Mouse (Mus musculus) adrenal gland, adult 2 months (tissue): Measurements from ENCODE around the gene Sugct. TPM values are rescaled to one million over a fixed set of nuclear protein-coding genes. Genes with fewer than 3 reads are reported as not detected.

Source experiments
- DNase-seq: peaks from one replicate; pipeline ENCODE4 v3.0.0; 2021
- polyA plus RNA-seq: library from polyadenylated mRNA; depleted of rRNA; stranded (reverse); fragments of >200 nt; gene quantifications from 2 replicates; pipeline ENCODE4 v1.2.3, GENCODE M21; 2012
- total RNA-seq, 2 experiments: library from RNA; stranded (reverse); gene quantifications; 2 replicates each; pipeline ENCODE4 v1.2.3; 2021

The Sugct gene
- total and polyA plus RNA-seq, 3 experiments, result 1.5 to 9.0 (median 5.7) TPM

DNA sequence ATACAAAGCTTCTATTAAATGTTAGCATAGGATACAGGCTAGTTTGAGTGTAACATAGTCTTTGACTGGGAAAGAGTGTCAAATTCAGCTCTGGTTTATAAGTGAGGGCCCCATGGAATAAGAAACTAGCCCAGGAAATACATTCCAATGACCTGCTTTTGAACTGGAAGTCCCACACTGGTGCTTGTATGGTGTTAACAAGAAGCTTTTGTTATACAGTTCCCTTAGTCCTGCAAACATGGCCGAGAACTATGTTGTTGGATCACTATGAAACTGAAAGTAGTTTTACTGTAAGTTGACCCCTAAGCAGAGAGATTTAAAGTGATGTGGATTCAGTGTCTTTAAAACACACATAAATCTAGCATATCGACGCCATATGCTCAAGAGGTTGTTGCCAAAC lies 657.5 kb downstream of the Sugct start:
- DNase-seq, result no peak

DNA sequence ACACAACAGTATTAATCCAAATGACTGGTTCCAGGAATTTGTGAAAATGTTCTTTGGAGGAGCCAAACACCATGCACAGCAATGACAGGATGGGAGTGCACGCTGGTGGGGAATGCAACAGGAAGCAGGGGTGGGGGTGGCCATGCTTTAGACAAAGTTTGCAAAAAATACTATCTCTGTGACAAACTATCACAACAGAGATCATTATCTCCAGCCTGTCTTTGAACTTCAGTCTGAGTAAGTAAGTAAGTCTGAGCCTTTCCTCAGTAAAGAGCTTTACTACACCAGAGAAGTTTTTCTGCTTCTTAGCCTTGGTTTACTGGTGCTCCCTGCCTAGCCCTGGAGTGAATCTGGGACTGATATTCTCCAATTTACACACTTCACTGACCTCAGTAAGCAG lies 664.6 kb downstream of the Sugct start:
- no peak for DNase-seq

DNA sequence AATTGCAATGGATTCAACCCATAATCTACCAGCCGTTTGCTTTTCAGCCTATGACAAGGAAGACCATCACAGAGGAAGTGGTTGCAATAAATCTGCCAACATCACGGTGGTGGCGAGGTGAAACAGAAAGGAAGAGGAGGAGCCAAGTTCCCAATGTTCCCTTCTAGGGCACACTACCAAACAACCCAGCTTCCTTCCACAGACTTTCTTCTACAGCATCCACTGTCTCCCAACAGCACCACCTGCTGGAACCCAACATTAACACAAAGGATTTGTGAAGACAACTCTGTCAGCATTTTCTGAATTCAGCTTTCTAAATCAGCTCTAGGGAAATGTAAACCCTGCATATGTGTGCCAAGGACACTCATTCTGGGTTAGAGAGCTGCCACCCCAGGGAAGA lies 666.8 kb downstream of the Sugct start:
- peak; percentile 41 for DNase-seq

DNA sequence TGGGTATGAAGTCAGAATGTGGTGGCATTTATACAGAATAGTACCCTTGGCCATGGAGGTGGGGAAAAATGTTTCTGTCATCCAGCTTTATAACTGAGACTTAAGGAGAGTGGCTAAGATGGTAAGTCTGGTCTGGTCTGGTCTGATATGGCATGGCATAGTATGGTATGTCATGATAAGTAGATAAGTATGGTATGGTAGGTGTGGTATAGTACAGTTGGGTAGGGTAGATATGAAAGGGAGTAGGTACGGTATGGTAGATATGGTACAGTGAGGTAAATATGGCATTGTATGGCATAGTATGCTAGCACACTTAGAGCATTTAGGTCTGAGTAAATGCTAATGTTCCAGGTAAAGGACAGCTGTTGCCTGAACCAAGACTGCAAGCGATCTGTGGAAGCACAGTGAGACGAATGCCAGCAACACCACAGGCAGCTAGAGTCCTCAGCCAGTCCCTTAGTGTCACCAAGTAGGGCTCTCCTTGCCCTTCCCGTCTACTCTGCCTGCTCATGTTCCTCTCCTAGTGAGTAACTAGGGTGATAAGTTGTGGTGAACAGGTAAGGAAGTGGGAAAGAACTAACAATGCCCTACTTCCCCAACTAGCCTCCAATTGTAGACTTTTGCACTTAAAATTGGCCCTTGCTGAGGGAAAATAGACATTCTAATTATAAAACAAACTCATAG lies 667.4 kb downstream of the Sugct start:
- DNase-seq, result no peak

DNA sequence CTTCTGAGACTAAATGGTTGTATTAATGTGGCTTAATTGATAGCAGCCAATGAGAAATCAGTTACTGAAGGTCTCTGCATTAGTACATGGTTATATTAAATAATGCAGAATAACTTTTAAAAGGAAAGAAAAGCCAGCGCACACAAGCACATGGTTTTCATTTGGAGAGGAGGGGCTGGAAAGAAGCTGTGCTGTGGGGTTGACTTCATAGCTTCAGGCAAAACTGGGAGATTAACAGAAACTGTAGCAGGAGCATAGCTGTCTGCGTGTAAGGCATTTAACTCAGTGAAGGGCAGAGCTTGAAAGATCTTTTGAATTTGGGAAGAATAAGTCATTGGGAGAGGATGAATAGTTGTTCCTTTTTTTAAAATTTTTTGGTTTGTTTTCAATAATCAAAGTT lies 668.4 kb downstream of the Sugct start:
- DNase-seq, result no peak

DNA sequence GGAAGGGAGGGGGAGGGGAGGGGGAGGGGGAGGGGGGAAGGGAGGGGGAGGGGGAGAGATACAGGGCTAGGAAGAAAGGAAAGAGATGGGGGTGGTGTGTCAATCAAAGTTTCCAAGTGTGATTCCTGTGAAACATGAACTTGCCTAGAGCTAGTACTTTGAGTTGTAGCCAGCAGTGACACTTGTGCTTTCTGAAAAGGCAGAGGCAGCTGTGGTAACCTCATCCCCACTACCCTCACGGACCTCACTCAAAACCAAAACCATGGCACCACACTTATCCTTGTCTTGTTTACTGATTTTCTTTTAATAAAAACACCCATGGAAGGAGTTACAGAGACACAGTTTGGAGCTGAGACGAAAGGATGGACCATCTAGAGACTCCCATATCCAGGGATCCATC lies 698.9 kb downstream of the Sugct start:
- DNase-seq, result no peak

DNA sequence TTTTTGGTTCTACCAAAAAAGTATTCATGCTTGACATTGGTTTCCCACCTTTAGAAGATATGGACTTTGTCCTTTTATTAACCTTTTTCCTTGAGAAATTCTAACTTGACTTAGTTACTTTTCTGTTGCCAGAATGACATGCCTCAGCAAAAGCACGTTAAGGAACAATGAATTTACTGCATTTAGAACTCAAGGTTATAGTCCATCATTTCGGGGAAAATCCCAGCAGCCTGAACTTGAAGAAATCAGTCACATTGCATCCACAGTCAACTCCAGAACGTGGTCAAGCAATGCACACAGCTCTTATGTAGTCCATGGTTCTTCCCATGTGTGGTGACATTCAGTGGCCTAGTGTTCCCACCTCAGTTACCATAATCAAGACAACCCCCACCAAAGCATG lies 700.0 kb downstream of the Sugct start:
- no peak for DNase-seq

DNA sequence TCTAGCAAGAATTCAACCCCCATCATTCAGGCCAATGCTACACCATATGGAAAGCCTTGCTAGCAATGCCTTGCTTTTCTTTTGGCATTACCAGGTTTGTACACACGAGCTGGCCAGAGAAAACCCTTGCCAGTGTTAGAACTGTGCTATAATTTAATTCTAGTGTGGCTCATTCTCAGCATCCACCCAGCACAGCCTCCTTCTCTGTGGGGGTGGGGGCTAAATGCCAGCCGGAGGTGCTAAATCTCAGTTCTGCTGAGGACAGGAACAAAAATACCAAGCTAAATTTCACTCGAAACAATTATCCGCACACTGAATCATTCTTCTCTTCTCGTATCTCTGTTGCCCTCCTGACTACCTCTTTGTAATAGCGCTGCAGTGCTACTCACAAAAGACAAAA lies 717.6 kb downstream of the Sugct start:
- no peak for DNase-seq

DNA sequence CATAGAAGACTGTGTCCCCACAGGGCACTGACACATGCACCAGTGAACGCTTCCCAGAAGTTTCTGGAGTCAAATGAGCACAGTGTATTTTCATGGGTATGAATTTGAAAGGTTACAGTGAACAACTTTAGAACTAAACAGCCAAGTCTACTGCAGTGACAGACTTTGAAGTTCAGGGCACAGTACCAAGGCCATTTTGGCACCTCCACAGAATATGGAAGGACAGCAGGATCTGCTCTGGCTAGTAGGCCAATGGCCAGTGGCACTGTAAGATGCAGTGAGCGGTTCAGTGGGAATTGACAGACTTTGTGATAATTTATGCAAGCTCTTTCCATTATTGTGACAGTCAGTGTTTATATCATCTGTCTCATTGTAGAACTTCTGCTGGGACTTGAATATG lies 724.1 kb downstream of the Sugct start:
- no peak for DNase-seq

DNA sequence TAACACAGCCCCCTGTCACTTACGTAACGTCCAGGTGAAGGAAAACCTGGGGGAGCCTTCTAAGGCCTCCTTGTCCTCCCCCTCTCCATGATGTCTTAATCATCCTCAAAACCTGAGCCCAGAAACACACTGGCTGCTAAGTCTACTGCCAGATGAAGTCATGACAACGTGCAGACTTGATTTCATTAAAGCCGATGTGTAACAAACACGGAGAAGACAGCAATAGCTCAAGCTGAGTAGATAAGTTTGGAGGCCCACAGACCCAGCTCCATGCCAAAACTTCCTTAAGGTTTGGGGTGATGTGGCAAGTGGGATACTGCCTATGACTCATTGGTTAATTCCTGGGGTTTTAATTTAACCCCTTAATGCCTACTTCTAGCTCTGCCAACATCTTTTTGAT lies 726.4 kb downstream of the Sugct start:
- no peak for DNase-seq

DNA sequence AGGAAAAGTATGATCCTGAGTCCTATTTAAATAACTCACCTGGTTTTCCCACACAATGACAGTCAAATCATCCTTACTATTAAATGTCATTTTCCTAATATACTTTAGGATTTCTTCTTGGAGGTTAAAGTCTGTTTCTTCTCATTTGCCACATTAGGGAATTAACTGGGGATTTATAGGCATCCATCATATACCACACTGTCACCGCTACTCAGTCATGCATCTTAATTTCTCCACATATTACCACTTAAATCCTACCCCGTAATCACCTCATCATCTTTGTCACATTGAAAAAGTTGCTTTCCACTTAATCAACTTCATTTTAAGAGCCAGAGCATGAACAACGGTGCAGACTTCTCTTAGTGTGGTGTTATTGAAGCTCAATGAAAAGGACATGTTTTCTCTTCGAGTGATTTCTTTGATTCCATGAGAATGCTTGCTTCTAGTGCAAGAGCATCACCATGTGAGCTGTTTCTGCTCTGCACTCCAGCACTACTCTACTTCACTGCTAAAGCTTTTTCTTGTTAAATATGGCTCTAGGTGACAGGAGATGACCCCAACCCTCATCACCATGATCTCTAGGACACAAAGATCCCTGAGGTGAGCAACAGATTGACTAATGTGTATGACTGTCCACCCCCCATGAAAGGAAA lies 730.4 kb downstream of the Sugct start:
- no peak for DNase-seq

DNA sequence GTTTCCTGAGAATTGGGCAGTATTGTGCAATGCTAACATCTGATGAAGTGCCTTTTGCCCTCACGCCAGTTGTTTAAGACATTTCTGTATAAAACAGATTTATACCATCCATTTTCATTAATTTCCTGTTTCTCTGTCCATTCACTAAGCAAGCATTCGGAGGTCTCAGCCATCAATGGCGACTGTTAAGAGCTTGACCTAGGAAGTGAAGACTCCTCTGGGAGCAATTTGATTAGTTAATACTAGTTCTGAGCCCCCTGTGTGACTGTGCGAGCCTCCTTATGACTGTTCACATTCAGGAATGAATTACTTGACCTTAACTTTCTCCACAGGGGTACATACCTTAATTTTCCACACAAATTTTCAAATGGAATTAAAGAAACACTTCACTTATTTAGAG lies 743.3 kb downstream of the Sugct start:
- DNase-seq, result no peak

DNA sequence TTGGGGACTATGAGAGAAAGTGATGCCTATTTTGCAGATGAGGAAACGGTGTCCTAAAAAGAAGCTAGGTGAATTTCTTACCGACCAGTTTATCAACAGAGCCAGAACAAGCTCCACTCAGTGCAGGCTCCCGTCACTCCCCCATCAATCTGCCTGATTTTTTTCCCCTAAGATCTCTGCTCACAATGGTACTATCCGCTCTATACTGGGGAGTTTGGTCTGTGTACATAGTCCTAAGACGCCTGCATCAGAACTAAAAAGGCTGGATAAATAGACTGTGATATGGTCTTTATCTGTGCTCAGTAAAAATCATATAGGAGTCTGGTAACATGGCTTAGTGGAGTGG lies 755.9 kb downstream of the Sugct start:
- no peak for DNase-seq

DNA sequence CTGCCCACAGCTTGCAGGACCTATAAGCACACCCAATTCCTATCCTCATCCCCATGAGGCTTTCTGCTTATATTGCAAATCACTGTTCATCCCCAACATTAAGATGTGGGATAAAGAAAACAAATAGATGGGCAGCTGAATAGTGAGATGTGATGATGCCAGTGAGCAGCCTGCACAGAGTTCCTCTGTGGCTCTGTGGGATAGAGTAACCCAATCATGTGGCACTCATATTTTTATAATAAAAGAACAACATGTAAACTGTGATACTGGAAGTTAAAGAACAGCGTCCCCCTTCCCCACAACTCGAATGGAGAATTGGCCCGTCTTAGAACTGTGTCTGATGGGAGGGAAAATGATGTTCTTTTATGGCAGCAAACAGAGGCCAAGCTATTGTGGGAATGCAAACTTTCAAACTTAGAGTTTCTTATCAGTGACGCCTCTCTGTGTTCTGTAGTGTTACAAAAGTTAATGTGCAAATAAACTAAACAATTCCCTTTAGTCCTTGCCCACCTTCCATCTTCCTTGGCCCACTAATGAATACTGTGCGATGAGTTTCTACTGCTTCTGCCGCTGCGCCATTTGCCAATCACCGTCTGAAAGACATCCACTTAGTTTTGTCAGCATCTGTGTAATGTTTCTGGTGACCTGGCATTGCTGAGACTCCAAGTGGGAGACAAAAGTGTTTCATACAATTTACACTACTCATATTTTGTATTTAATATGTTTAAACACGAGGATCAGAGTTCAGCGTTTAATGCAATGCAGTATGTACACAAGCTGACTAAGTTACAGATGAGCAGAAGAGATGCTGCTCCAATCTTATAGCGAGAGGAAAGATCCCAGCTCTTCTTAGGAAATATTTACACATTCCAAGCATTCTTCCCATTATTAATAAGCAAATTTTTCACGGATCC lies 756.5 kb downstream of the Sugct start:
- DNase-seq, result no peak

DNA sequence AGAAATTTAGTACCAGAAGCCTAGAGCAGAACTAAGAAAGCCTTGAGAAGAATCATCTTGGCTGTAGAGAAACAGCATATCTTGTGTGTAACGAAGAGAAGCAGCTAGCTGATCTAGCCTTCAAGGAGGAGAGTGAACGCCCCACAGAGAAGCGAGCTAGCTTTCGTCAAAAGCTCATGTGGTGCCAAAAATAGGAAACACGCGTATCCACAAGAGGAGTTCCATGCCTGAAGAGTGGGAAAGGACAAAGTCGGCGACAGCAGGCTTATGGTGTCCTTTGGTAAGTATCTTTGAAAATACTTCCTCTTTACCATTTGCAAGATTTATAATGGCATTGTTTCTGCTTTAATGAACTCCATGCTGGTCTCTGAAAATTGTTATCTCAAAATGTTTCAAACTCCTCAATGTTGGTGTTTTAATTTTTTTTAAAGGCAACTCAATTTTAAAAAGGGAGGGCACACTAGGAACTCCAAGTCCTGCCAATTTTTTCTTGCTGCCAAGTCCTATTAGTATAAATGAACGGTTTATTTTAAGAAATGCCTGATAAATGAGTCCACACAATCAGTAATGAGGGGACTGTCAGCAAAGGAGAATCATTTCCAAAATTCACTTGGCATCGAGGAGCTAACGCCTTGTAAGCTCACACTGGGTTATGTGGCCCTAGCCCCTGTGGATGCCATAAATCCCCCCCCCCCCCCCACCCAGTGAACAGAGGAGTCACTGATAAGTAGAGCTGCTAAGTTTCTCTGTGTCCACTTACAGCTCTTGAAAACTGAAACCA lies 757.7 kb downstream of the Sugct start:
- no peak for DNase-seq

DNA sequence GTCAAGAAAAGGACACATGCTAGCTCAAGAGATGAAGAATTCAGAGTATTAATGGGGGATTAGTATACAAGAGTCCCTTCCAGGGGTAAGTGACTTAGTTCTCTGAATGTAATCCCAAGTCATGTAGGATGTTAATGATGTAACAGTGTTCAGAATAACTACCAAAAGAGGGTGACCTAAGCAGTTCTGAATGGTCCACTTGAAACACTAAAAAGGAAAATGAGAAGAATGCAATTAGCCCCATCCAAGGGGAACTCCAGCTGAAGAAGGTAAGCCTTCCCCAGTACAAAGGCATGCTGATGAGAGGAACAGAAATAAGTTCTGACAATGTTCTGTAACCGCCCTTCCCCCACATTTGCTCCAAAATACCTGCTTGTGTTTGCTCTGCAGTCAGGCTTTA lies 760.3 kb downstream of the Sugct start:
- no peak for DNase-seq

DNA sequence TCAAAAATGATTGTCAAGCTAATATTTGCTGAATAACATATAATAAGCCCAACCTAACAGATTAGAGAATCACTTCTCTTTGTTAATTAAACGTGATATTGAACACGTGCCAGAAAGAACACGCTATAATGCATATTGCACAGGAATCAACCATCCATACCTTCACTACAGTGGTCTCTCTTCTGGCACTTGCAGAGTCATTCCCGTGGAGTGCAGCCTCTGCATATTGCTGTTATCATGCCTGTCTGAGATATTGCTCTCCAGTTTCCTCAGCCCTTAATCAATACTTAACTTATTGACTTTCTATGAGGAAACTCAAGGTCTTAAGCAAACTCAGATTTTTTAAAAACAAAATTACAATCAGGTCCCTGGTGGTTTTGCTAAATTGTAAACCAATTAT lies 761.8 kb downstream of the Sugct start:
- no peak for DNase-seq

DNA sequence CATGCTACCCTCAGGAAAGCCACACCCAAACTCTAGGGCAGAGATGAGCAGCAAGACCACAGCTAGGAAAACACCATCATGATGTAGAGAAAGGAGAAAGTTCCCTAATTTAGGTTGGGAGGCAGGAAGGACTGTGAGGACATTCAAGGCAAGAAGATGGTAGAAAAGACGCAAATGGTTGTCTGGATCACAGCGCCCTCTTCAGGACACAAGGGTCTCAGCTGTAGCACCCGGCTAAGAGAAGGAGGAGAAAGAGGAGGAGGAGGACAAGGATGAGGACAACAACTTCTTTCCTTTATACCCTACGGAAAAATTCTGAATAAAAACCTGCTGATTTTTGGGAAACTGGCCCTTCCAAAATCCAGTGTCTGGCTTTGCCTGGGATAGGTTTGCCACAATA lies 774.0 kb downstream of the Sugct start:
- DNase-seq, result peak; percentile 1

DNA sequence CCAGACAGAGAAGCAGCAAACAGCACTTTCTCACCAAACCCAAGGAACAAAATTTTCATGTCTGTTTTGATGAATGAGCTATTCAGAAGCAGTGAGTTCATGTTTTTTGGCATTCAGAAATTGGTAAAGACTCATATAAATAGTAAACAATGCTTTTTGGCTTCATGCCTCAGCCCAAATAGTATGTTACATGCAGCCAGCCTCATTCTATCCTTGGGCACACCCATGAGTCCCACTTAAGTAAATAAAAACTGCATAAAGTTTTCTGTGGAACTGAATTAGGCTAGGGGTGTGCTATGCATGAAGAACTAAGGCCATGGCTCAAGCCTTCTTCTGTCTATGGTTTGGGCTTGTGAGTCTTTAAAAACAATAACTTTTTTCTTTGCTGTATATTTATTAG lies 779.7 kb downstream of the Sugct start:
- DNase-seq, result no peak

DNA sequence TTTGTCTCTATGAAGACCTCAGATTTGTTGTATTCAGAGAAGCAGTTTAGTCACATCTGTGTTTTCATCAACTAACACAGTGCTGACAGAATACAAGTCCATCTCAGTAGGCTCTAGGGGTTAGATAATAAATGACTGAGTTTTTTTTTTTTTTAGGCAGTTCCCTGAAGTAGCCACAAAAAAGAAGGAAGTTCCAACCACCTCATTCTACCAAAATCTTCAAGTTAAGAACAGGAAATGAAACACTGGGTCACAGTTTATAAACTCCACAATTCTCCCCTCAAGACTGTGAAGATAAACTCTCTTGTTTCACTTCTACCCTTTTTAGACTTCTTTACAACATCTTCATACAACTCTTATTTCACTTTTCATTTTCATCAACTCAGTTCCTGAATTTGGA lies 783.1 kb downstream of the Sugct start:
- DNase-seq, result no peak

DNA sequence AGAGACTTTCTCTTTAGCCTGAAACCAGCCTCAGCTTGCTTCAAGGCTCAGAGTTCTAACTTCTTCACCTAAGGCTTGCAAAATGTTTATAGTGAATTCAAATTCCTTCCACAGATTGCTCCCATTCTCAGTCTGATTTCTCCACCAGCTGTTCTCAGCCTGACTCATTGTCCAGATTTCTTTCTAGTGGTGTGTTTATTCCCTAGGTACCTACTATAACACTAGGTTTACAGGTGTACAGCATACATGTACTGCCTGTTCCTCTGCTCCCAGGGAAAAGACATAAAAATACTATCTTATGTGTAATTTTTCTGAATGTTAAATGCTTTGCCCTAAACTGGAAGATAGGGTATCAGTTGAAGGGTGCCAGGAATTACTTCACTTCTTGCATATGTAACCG lies 788.4 kb downstream of the Sugct start:
- DNase-seq, result no peak

DNA sequence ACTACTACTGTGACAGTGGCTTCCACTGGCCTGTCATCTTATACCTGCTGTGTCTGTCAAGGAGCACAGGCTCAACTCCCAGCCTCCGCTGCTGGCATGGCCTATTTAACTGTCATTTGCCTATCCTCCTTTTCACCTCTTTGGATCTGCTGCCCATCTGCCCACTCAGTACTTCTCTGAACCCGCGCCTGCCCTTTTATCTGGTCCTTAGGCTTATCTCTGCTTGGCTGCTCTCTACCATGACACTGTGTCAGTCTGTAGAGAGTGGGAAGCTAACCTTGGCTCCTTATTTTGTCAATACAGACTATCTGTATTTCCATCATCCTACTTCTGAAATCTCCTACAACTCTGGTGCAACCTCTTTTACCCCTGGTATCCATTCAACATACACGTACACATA lies 793.9 kb downstream of the Sugct start:
- no peak for DNase-seq
